Mouse (Mus musculus) cerebellum, postnatal 14 days (tissue): ENCODE measurements at regions not wholly inside any gene's neighbourhood (a gene's known extent, or its start where the extent isn't known, plus 50 kb on each side); places are given as distances from the start of the nearest gene placed in this dataset.

Experiments used
- DNase-seq, 2 experiments: peaks; one replicate each; pipeline ENCODE4 v3.0.0; 2021; ENCODE audit warnings: mixed read lengths in 2 of 2

GRCm38 (mm10) chr1:146185444-146185843, 309.1 kb upstream of the Brinp3 start:
- DNase-seq = no peak

- DNase-seq = peak in 1 of 2 experiments; percentile 36
Measured at GRCm38 (mm10) chr1:146211646-146212045, 282.9 kb upstream of the Brinp3 start.

GRCm38 (mm10) chr1:146231487-146232466, 262.8 kb upstream of the Brinp3 start:
- DNase-seq = peak; percentile 84 to 88

GRCm38 (mm10) chr1:146260400-146260799, 234.2 kb upstream of the Brinp3 start:
- peak; percentile 20 to 70 for DNase-seq

GRCm38 (mm10) chr1:146299031-146299430, 195.5 kb upstream of the Brinp3 start:
- no peak for DNase-seq

GRCm38 (mm10) chr1:146312547-146312946, 182.0 kb upstream of the Brinp3 start:
- peak; percentile 4 to 18 for DNase-seq

GRCm38 (mm10) chr1:146316172-146317158, 178.1 kb upstream of the Brinp3 start:
- DNase-seq = no peak

GRCm38 (mm10) chr1:146322026-146322425, 172.5 kb upstream of the Brinp3 start:
- no peak for DNase-seq

- DNase-seq = no peak
Measured at GRCm38 (mm10) chr1:146322862-146323261, 171.7 kb upstream of the Brinp3 start.

GRCm38 (mm10) chr1:146337049-146337448, 157.5 kb upstream of the Brinp3 start:
- no peak for DNase-seq

- DNase-seq = no peak
Measured at GRCm38 (mm10) chr1:146356964-146357363, 137.6 kb upstream of the Brinp3 start.

- DNase-seq = peak; percentile 39 to 76
Measured at GRCm38 (mm10) chr1:146358301-146358700, 136.3 kb upstream of the Brinp3 start.

GRCm38 (mm10) chr1:146359632-146360031, 134.9 kb upstream of the Brinp3 start:
- peak; percentile 47 to 73 for DNase-seq

GRCm38 (mm10) chr1:146360124-146360523, 134.4 kb upstream of the Brinp3 start:
- peak in 1 of 2 experiments; percentile 26 for DNase-seq

GRCm38 (mm10) chr1:146363777-146364176, 130.8 kb upstream of the Brinp3 start:
- DNase-seq = peak; percentile 74 to 82
